Mouse (Mus musculus) thymus, postnatal 25 days (tissue): ENCODE results near the gene Unc119b.
"Not testable (repeated sequence)": the region's sequence is repeated elsewhere in the genome, so short reads cannot be mapped to it uniquely, and the experiment has no call there.

Source experiments
- DNase-seq: peaks from one replicate; pipeline ENCODE4 v3.0.0; 2022

Gene Unc119b

GRCm38 (mm10) chr5:115083492-115083891, 51.3 kb downstream of the Unc119b start:
- DNase-seq, result peak; percentile 57

GRCm38 (mm10) chr5:115081636-115082035, 53.1 kb downstream of the Unc119b start:
- DNase-seq, result peak; percentile 51

- peak; percentile 77 for DNase-seq
Measured at GRCm38 (mm10) chr5:115076144-115076901, 58.5 kb downstream of the Unc119b start.

- DNase-seq, result no peak
Measured at GRCm38 (mm10) chr5:115074749-115075148, 60.0 kb downstream of the Unc119b start.

GRCm38 (mm10) chr5:115073306-115073705, 61.5 kb downstream of the Unc119b start:
- not testable (repeated sequence) for DNase-seq
